Mouse (Mus musculus) mouse embryonic stem cell (cell line): ENCODE measurements around the gene Sart3.

Experiments
- in situ Hi-C, 2 experiments: fragments of 300-500 bp; cut with MboI; formaldehyde crosslinking; loops; 1 replicate in 1 of 2; 3 replicates in 1 of 2; pipeline ENCODE4 v1.14.3; 2019 to 2020; ENCODE audit warnings: low sequenced_read_pairs in 2 of 2, low pct_unique_long_range_greater_than_20kb in 1 of 2, mixed read lengths in 1 of 2; ENCODE audit not compliant: unreplicated experiment in 1 of 2

Gene Sart3

GRCm38 (mm10) chr5:113735345-113736112 lies 36.8 kb downstream of the Sart3 start, which contains the start of gene Ficd:
TSS of gene Ficd (plus strand) at chr5:113735803.
- in situ Hi-C loops, result loop anchor here in 1 of 2 experiments (10.0 kb wide), 1 partner anchor 79 kb away; no protein-coding TSS in a partner anchor

GRCm38 (mm10) chr5:113735023-113735344 lies 37.3 kb downstream of the Sart3 start:
- in situ Hi-C loops, result loop anchor here in 1 of 2 experiments (10.0 kb wide), 1 partner anchor 80 kb away; no protein-coding TSS in a partner anchor

- in situ Hi-C loops, result loop anchor here in 1 of 2 experiments (5.0 to 10.0 kb wide), 3 partner anchors 80 to 367 kb away; no protein-coding TSS in a partner anchor
Measured at GRCm38 (mm10) chr5:113734376-113734775, 37.9 kb downstream of the Sart3 start.

- in situ Hi-C loops, result loop anchor here in 1 of 2 experiments (5.0 to 10.0 kb wide), 3 partner anchors 83 to 365 kb away; no protein-coding TSS in a partner anchor
Measured at GRCm38 (mm10) chr5:113732182-113732581, 40.1 kb downstream of the Sart3 start.

- in situ Hi-C loops, result loop anchor here in 1 of 2 experiments (5.0 to 10.0 kb wide), 3 partner anchors 84 to 364 kb away; no protein-coding TSS in a partner anchor
Measured at GRCm38 (mm10) chr5:113731174-113731573, 41.1 kb downstream of the Sart3 start.

GRCm38 (mm10) chr5:113730641-113731121 lies 41.6 kb downstream of the Sart3 start:
- in situ Hi-C loops, result loop anchor here in 1 of 2 experiments (5.0 to 10.0 kb wide), 3 partner anchors 84 to 363 kb away; no protein-coding TSS in a partner anchor

GRCm38 (mm10) chr5:113728691-113729090 lies 43.6 kb downstream of the Sart3 start:
- in situ Hi-C loops, result loop anchor here in 1 of 2 experiments (5.0 to 10.0 kb wide), 2 partner anchors 256 to 354 kb away; no protein-coding TSS in a partner anchor

- in situ Hi-C loops, result loop anchor here in 1 of 2 experiments (5.0 to 10.0 kb wide), 2 partner anchors 256 to 353 kb away; no protein-coding TSS in a partner anchor
Measured at GRCm38 (mm10) chr5:113728011-113728410, 44.3 kb downstream of the Sart3 start.

- in situ Hi-C loops, result loop anchor here in 1 of 2 experiments (5.0 to 10.0 kb wide), 2 partner anchors 255 to 352 kb away; no protein-coding TSS in a partner anchor
Measured at GRCm38 (mm10) chr5:113727238-113727637, 45.1 kb downstream of the Sart3 start.

GRCm38 (mm10) chr5:113726618-113727017 lies 45.7 kb downstream of the Sart3 start:
- in situ Hi-C loops, result loop anchor here in 1 of 2 experiments (5.0 to 10.0 kb wide), 2 partner anchors 254 to 352 kb away; no protein-coding TSS in a partner anchor

- in situ Hi-C loops, result loop anchor here in 1 of 2 experiments (5.0 to 10.0 kb wide), 2 partner anchors 253 to 351 kb away; no protein-coding TSS in a partner anchor
Measured at GRCm38 (mm10) chr5:113725417-113725816, 46.9 kb downstream of the Sart3 start.

GRCm38 (mm10) chr5:113724446-113724845 lies 47.9 kb downstream of the Sart3 start, which contains the start of gene 1700069L16Rik:
TSS of gene 1700069L16Rik (minus strand) at chr5:113724772.
- in situ Hi-C loops, result loop anchor here (5.0 to 10.0 kb wide), 2 partner anchors 137 to 350 kb away; no protein-coding TSS in a partner anchor

GRCm38 (mm10) chr5:113723567-113724237 lies 48.6 kb downstream of the Sart3 start:
- in situ Hi-C loops, result loop anchor here (5.0 to 10.0 kb wide), 2 partner anchors 136 to 349 kb away; no protein-coding TSS in a partner anchor

GRCm38 (mm10) chr5:113722224-113723013 lies 49.9 kb downstream of the Sart3 start:
- in situ Hi-C loops, result loop anchor here (5.0 to 10.0 kb wide), 2 partner anchors 135 to 348 kb away; no protein-coding TSS in a partner anchor

- in situ Hi-C loops, result no loop called here
Measured at GRCm38 (mm10) chr5:113719221-113719661, 53.1 kb downstream of the Sart3 start.

GRCm38 (mm10) chr5:113716581-113717388 lies 55.5 kb downstream of the Sart3 start:
- in situ Hi-C loops, result no loop called here

- in situ Hi-C loops, result no loop called here
Measured at GRCm38 (mm10) chr5:113712861-113713260, 59.4 kb downstream of the Sart3 start.
